Mouse (Mus musculus) myocyte (in vitro differentiated cells): Measurements from ENCODE around the gene Mn1. TPM values are rescaled to one million over a fixed set of nuclear protein-coding genes. Genes with fewer than 3 reads are reported as not detected.

Experiments used
- H3K27me3 ChIP-seq: one replicate; pipeline ENCODE4 v1.6.1; 2011; ENCODE audit not compliant: control insufficient read depth, insufficient read depth, insufficient read length
- H3K36me3 ChIP-seq: one replicate; pipeline ENCODE4 v1.6.1; 2011; ENCODE audit not compliant: control insufficient read depth, insufficient read depth
- H3K4me2 ChIP-seq: one replicate; pipeline ENCODE4 v1.6.1; 2011; ENCODE audit warnings: low read depth, control low read depth
- H3K4me3 ChIP-seq: one replicate; pipeline ENCODE4 v1.5.1; 2011; ENCODE audit warnings: mild to moderate bottlenecking, control low read depth, moderate library complexity
- H3K79me2 ChIP-seq: one replicate; pipeline ENCODE4 v1.6.1; 2011; ENCODE audit not compliant: control insufficient read depth, insufficient read depth
- H3ac ChIP-seq: one replicate; pipeline ENCODE4 v1.6.1; 2011; ENCODE audit not compliant: control insufficient read depth, insufficient read length
- CEBPB ChIP-seq: IDR thresholded peaks from 2 replicates; pipeline ENCODE4 v1.6.1; 2011; ENCODE audit warnings: mild to moderate bottlenecking, moderate library complexity; ENCODE audit not compliant: poor library complexity, insufficient read depth, severe bottlenecking
- E2F4 ChIP-seq: IDR thresholded peaks from one replicate; pipeline ENCODE4 v1.6.1; 2011; ENCODE audit warnings: mild to moderate bottlenecking, control low read depth, moderate library complexity; ENCODE audit not compliant: insufficient read depth
- MAX ChIP-seq: IDR thresholded peaks from one replicate; pipeline ENCODE4 v1.6.1; 2011; ENCODE audit warnings: low read depth, mild to moderate bottlenecking, control low read depth
- MYOD1 ChIP-seq, 3 experiments: IDR thresholded peaks; one replicate each; pipeline ENCODE4 v1.6.1; 2011; ENCODE audit warnings: control low read depth in 2 of 3, low read depth in 2 of 3, mild to moderate bottlenecking in 2 of 3, moderate library complexity in 1 of 3; ENCODE audit not compliant: insufficient read length in 2 of 3, control insufficient read depth in 1 of 3
- MYOG ChIP-seq, 3 experiments: IDR thresholded peaks; one replicate each; pipeline ENCODE4 v1.6.1; 2011; ENCODE audit warnings: control low read depth in 2 of 3, low read depth in 2 of 3, mild to moderate bottlenecking in 2 of 3; ENCODE audit not compliant: insufficient read length in 2 of 3, control insufficient read depth in 1 of 3, insufficient read depth in 1 of 3
- POLR2A ChIP-seq: IDR thresholded peaks from one replicate; pipeline ENCODE4 v1.6.1; 2011; ENCODE audit warnings: low read depth, mild to moderate bottlenecking, control low read depth, moderate library complexity; ENCODE audit not compliant: insufficient read length
- POLR2AphosphoS2 ChIP-seq: IDR thresholded peaks from one replicate; pipeline ENCODE4 v1.6.1; 2011; ENCODE audit warnings: low read depth, control low read depth; ENCODE audit not compliant: insufficient read length
- REST ChIP-seq: IDR thresholded peaks from one replicate; pipeline ENCODE4 v1.6.1; 2011; ENCODE audit warnings: mild to moderate bottlenecking, control low read depth, moderate library complexity; ENCODE audit not compliant: insufficient read depth, insufficient read length
- SRF ChIP-seq: IDR thresholded peaks from one replicate; pipeline ENCODE4 v1.6.1; 2011; ENCODE audit warnings: low read depth; ENCODE audit not compliant: control insufficient read depth, insufficient read length
- TCF12 ChIP-seq: IDR thresholded peaks from one replicate; pipeline ENCODE4 v1.6.1; 2011; ENCODE audit warnings: mild to moderate bottlenecking, control low read depth; ENCODE audit not compliant: poor library complexity, insufficient read depth, severe bottlenecking
- TCF3 ChIP-seq: IDR thresholded peaks from one replicate; pipeline ENCODE4 v1.6.1; 2011; ENCODE audit warnings: low read depth, control low read depth; ENCODE audit not compliant: insufficient read length
- USF1 ChIP-seq: IDR thresholded peaks from one replicate; pipeline ENCODE4 v1.6.1; 2011; ENCODE audit warnings: low read depth, mild to moderate bottlenecking, control low read depth, moderate library complexity
- polyA plus RNA-seq: library from polyadenylated mRNA; unstranded; fragments of >200 nt; fragmentation: generic; extraction: Trizol; gene quantifications from one replicate; pipeline ENCODE4 v1.2.1, GENCODE M21; 2012; ENCODE audit warnings: missing spikeins

Gene Mn1
- polyA plus RNA-seq, 1 experiment = 0.02 TPM

DNA sequence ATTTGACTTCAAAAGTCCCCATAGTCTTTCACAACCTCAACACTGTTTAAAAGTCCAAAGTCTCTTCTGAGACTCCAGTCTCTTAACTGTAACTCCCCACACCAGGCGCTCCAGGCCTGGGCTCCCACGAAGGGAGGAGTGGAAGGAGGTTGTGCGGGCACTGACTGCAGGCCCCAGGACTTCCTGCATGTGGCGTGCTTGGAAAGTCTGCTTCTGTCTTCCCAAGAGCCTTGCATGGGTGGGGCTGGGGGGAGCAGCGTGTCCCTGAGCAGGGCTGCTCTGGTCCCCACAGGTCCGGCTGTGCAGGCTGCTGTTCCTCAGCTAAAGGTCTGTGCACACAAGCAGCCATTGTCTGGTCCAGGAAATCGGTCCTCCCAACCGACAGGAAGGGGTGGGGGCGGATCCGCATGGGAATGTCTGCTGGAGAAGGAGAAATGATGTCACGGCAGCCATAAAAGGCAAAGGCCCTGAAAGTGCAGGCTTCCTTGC, 48.7 kb downstream of the Mn1 start:
- Histone ChIP-seq H3K4me2 (no peak overlapping the region), H3K36me3 (no peaks in the 10 kb centered on the region), H3ac (no peak overlapping the region), H3K79me2 (no peaks in the 10 kb centered on the region), H3K4me3 (no peak overlapping the region), H3K27me3 (peaks cover 13% of the 10 kb centered on the region)
- no peak for TF ChIP-seq TCF3
- TF ChIP-seq REST = no peak
- TF ChIP-seq MAX = no peak
- no peak for TF ChIP-seq USF1
- TF ChIP-seq TCF12 = no peak
- TF ChIP-seq CEBPB = no peak
- TF ChIP-seq POLR2AphosphoS2 = no peak
- TF ChIP-seq E2F4 = no peak
- no peak for TF ChIP-seq MYOG (IDR thresholded peaks at IDR 0.05; ENCODE audit: control insufficient read depth in 1 of 3, insufficient read depth in 1 of 3, insufficient read length in 2 of 3, low read depth in 2 of 3)
- TF ChIP-seq SRF = no peak
- no peak for TF ChIP-seq POLR2A
- TF ChIP-seq MYOD1 (IDR thresholded peaks at IDR 0.05; ENCODE audit: control insufficient read depth in 1 of 3, insufficient read length in 2 of 3, low read depth in 2 of 3) = no peak

DNA sequence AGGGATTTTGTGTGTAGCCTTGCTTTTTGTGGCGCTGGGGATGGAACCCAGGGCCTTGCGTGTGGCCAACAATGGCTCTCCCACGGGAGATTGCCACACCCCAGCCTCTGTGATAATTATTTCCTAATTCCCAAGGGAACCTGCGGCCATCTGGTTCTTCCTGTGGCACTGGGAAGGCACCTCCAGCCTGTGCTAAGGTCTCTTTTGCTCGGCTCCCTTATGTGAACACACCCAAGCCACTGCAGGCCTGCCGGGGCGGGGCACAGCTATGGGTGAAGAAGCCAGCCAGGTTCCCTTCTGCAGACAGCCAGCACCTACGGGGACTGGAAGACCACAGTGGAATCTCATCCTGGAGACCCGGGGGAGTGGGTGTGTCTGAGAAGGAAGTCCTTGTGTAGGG, 49.3 kb downstream of the Mn1 start:
- no peaks in the 10 kb centered on the region for H3K79me2 ChIP-seq
- TF ChIP-seq POLR2A = no peak
- no peak for TF ChIP-seq SRF

DNA sequence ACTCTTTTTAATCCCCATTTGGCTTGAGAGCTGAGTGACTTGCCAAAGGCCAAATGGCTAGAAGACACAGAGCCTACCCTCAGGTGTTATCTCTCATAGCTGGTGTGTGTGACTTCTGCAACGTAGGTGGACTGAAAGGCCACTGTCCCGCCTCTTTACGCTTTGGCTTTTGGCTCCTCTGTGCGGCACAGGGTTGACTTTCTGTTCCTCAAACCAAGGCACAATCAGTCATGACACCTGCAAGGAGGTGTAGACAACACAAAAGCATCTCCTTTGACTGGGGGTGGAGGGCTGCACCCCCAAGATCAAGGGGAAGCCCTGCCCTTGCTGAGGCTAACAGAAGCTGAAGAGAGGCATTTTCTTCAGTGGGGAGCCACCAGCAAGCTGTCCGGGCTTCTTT, 50.5 kb downstream of the Mn1 start:
- Histone ChIP-seq H3K4me3 (no peak overlapping the region), H3K36me3 (no peaks in the 10 kb centered on the region)
- TF ChIP-seq E2F4 (no peak), USF1 (no peak), TCF3 (no peak), POLR2A (no peak), SRF (no peak), CEBPB (no peak), MYOG (IDR thresholded peaks at IDR 0.05; ENCODE audit: control insufficient read depth in 1 of 3, insufficient read depth in 1 of 3, insufficient read length in 2 of 3, low read depth in 2 of 3) (no peak), MYOD1 (IDR thresholded peaks at IDR 0.05; ENCODE audit: control insufficient read depth in 1 of 3, insufficient read length in 2 of 3, low read depth in 2 of 3) (no peak), POLR2AphosphoS2 (no peak), REST (no peak), TCF12 (no peak), MAX (no peak)

More for the DNA sequence above, 49.3 kb downstream of the Mn1 start:
- Histone ChIP-seq H3ac (no peak overlapping the region), H3K4me2 (no peak overlapping the region), H3K4me3 (no peak overlapping the region), H3K27me3 (peaks cover 10% of the 10 kb centered on the region), H3K36me3 (no peaks in the 10 kb centered on the region)

DNA sequence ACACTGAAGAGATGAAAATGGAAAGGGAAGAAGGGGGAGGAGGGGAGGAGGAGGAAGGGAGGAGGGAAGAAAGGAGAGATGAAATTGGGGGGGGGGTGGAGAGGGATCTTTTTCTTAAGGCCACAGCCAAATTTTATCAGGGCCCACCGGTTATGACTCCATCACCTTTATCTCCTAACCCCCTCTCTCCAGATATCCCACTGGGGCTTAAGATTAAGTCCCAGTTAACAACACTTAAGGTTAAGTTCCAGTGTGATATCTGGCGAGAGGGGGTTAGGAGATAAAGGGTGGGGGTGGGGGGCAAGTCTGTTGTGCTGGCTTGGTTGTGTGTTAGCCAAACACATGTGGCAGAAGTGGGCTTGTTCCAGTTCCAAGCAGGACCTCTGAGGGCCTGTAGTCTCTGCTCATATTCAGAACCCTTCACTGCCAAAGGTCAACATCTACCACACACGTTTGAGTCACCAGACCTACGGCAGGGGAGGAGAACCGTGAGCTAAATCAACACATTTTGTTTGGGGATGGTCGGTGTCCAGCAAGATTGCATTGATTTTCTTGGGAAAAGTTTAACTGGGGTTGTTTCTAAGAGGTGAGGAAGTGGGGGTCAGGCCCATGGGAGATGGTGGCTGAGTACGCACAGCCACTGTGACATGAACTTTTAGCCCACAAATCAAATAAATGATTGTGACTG, 52.2 kb downstream of the Mn1 start:
- H3K4me2 ChIP-seq = no peak overlapping the region
- H3K36me3 ChIP-seq = no peaks in the 10 kb centered on the region
- H3K4me3 ChIP-seq = no peak overlapping the region
- no peak for TF ChIP-seq TCF12
- TF ChIP-seq CEBPB = no peak
- no peak for TF ChIP-seq SRF
- TF ChIP-seq POLR2AphosphoS2 = no peak
- no peak for TF ChIP-seq MAX
- no peak for TF ChIP-seq MYOD1 (IDR thresholded peaks at IDR 0.05; ENCODE audit: control insufficient read depth in 1 of 3, insufficient read length in 2 of 3, low read depth in 2 of 3)
- TF ChIP-seq POLR2A = no peak
- no peak for TF ChIP-seq E2F4
- no peak for TF ChIP-seq REST
- TF ChIP-seq MYOG (IDR thresholded peaks at IDR 0.05; ENCODE audit: control insufficient read depth in 1 of 3, insufficient read depth in 1 of 3, insufficient read length in 2 of 3, low read depth in 2 of 3) = no peak
- TF ChIP-seq USF1 = no peak
- no peak for TF ChIP-seq TCF3
- no peaks in the 10 kb centered on the region for H3K79me2 ChIP-seq
- no peak overlapping the region for H3ac ChIP-seq
- peaks cover 10% of the 10 kb centered on the region for H3K27me3 ChIP-seq

More for the DNA sequence above, 50.5 kb downstream of the Mn1 start:
- Histone ChIP-seq H3K79me2 (no peaks in the 10 kb centered on the region), H3ac (no peak overlapping the region), H3K4me2 (no peak overlapping the region), H3K27me3 (peaks cover 10% of the 10 kb centered on the region)
